Mouse (Mus musculus) embryonic fibroblast, embryonic 13.5 days (primary cell): ENCODE measurements at regions not wholly inside any gene's neighbourhood (a gene's known extent, or its start where the extent isn't known, plus 50 kb on each side); places are given as distances from the start of the nearest gene placed in this dataset.
"Not testable (repeated sequence)": the region's sequence is repeated elsewhere in the genome, so short reads cannot be mapped to it uniquely, and the experiment has no call there.

Experiments used
- H3K27ac ChIP-seq: 2 replicates; pipeline ENCODE4 v1.5.1; 2012; ENCODE audit warnings: low read length, control low read depth, inconsistent platforms; ENCODE audit not compliant: insufficient read depth
- H3K4me1 ChIP-seq: 2 replicates; pipeline ENCODE4 v1.6.1; 2011; ENCODE audit warnings: low read length; ENCODE audit not compliant: control insufficient read depth, insufficient read depth
- H3K4me3 ChIP-seq: 2 replicates; pipeline ENCODE4 v1.5.1; 2011; ENCODE audit warnings: mild to moderate bottlenecking, control low read depth, low read length; ENCODE audit not compliant: insufficient read depth
- CTCF ChIP-seq: IDR thresholded peaks from 2 replicates; pipeline ENCODE4 v1.5.1; 2011; ENCODE audit warnings: mild to moderate bottlenecking, control low read depth, low read length, moderate library complexity, borderline replicate concordance; ENCODE audit not compliant: insufficient read depth
- POLR2A ChIP-seq: IDR thresholded peaks from 2 replicates; pipeline ENCODE4 v1.6.1; 2011; ENCODE audit warnings: low read depth, mild to moderate bottlenecking, control low read depth, low read length, moderate library complexity

GRCm38 (mm10) chr6:37773294-37773693, 97.3 kb upstream of the Trim24 start:
- TF ChIP-seq CTCF (no peak), POLR2A (no peak)
- Histone ChIP-seq H3K4me1 (no peaks in the 10 kb centered on the region), H3K4me3 (no peak overlapping the region), H3K27ac (no peak overlapping the region)

- Histone ChIP-seq H3K4me3 (no peak overlapping the region), H3K4me1 (no peaks in the 10 kb centered on the region), H3K27ac (no peak overlapping the region)
- TF ChIP-seq CTCF (no peak), POLR2A (no peak)
Measured at GRCm38 (mm10) chr6:37775151-37775550, 95.5 kb upstream of the Trim24 start.

- Histone ChIP-seq H3K27ac (no peak overlapping the region), H3K4me3 (no peak overlapping the region), H3K4me1 (no peaks in the 10 kb centered on the region)
- no peak for TF ChIP-seq POLR2A
- no peak for TF ChIP-seq CTCF
Measured at GRCm38 (mm10) chr6:37779893-37780292, 90.7 kb upstream of the Trim24 start.

GRCm38 (mm10) chr6:37781894-37782293, 88.7 kb upstream of the Trim24 start:
- Histone ChIP-seq H3K4me1 (no peaks in the 10 kb centered on the region), H3K27ac (no peak overlapping the region), H3K4me3 (no peak overlapping the region)
- TF ChIP-seq POLR2A (no peak), CTCF (no peak)

- H3K4me3 ChIP-seq, H3K27ac ChIP-seq, H3K4me1 ChIP-seq: not testable (repeated sequence)
Measured at GRCm38 (mm10) chr6:37785280-37785679, 85.3 kb upstream of the Trim24 start.

DNA sequence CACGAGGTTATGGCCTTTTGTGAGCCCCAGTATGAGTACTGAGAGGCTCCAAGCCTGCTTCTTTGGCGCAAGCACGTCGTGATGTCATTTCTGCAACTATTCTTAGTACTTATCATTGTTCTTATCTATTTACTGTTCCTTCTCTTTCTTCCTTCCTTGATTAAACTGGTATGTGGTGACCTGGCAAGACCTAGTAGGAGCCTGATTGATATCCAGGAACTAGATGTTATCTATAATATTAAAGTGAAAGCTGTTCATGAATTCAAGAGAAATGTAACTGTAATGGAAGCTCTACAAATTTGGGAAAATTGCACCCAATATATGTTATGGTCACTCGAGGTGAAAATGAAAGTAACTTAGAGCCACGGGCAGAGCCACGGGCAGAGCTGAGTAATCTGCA, 84.9 kb upstream of the Trim24 start:
- no peak for TF ChIP-seq CTCF
- TF ChIP-seq POLR2A, result no peak
- no peaks in the 10 kb centered on the region for H3K4me1 ChIP-seq
- no peak overlapping the region for H3K4me3 ChIP-seq
- H3K27ac ChIP-seq, result no peak overlapping the region

DNA sequence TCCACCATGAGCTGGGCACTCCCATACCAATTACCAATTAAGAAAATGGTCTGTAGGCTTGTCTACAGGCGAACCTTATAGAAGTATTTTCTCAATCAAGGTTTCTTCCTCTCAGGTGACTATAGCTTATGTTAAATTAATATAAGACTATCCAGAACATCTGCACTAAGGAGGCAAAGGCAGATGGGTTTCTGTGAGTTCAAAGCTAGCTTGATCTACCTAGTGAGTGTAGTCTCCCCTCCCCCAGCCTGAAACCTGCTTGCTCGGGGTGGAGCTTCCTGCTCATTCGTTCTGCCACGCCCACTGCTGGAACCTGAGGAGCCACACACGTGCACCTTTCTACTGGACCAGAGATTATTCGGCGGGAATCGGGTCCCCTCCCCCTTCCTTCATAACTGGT, 82.8 kb upstream of the Trim24 start:
- not testable (repeated sequence) for H3K27ac ChIP-seq, H3K4me1 ChIP-seq, H3K4me3 ChIP-seq

GRCm38 (mm10) chr6:37790878-37791277, 79.7 kb upstream of the Trim24 start:
- TF ChIP-seq CTCF, result no peak
- no peak for TF ChIP-seq POLR2A
- no peak overlapping the region for H3K27ac ChIP-seq
- H3K4me3 ChIP-seq, result no peak overlapping the region
- H3K4me1 ChIP-seq, result no peaks in the 10 kb centered on the region

DNA sequence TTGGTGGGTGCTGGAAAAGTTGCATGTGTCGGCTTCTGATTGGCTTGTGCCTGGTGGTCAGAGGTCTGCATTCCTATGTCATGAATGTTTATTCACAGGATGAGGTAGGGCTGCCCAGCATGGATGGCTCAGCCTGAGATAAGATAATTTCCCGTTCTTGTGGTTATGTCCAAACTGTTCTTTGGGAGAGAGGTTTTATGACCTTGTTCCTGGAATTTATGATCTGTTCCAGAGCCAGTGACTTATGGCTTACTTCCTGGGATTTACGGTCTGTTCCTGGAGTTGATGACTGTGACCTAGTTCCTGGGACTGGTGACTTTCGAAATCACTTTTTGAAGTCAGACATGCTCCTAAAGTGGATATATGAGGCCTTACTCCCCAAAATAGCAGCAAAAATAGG, 76.4 kb upstream of the Trim24 start:
- no peak overlapping the region for H3K4me3 ChIP-seq
- no peak for TF ChIP-seq CTCF
- TF ChIP-seq POLR2A, result no peak
- H3K27ac ChIP-seq, result no peak overlapping the region
- no peaks in the 10 kb centered on the region for H3K4me1 ChIP-seq

DNA sequence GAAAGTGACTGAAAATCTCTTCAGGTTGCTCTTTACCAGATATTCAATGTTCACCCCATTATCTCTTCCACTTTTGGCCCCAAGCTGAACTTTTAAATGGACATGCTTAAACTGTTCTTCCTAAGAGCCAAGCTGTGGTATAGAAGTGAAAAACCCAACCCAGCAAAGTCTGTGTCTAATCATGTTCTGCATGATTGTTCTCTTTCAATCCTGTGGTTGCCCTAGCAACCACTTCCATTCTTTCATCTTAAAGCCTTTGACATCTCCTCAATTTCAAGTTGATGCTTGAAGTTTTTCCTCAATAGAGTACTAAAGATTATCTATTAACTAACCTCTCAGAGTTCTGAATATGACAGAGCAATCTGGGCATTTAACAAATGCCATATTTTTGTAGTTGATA, 75.6 kb upstream of the Trim24 start:
- TF ChIP-seq POLR2A (no peak), CTCF (no peak)
- H3K4me3 ChIP-seq, result no peak overlapping the region
- H3K27ac ChIP-seq, result no peak overlapping the region
- no peaks in the 10 kb centered on the region for H3K4me1 ChIP-seq

DNA sequence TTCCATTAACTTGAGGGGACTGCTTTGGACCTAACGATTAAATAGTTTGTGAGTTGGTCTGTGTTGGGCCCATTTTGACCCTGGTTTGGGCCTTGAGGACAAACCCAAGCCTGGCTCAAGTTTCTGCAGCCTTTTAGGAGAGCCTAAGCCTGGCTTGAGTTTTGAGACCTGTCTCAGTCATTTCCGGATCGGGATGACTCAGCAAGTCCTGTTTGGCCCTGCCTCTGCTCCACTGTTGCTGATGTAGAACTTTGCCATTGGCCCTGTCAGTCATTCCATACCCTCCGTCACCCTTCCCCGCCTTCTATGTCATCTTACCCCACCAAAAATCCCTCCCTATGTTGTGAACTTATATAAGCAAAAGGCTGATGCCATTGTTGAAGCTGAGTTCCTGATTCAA, 67.4 kb upstream of the Trim24 start:
- no peak overlapping the region for H3K4me3 ChIP-seq
- H3K27ac ChIP-seq, result no peak overlapping the region
- no peak for TF ChIP-seq POLR2A
- no peaks in the 10 kb centered on the region for H3K4me1 ChIP-seq

- not testable (repeated sequence) for H3K4me1 ChIP-seq, H3K4me3 ChIP-seq, H3K27ac ChIP-seq
Measured at GRCm38 (mm10) chr6:37805896-37806295, 64.7 kb upstream of the Trim24 start.

GRCm38 (mm10) chr6:37806529-37807191, 64.0 kb upstream of the Trim24 start:
- not testable (repeated sequence) for H3K4me1 ChIP-seq, H3K4me3 ChIP-seq, H3K27ac ChIP-seq

- not testable (repeated sequence) for H3K27ac ChIP-seq, H3K4me1 ChIP-seq, H3K4me3 ChIP-seq
Measured at GRCm38 (mm10) chr6:37815218-37815617, 55.4 kb upstream of the Trim24 start.
